Mouse (Mus musculus): ENCODE results near the gene Pias1. TPM values are rescaled to one million over a fixed set of nuclear protein-coding genes. Genes with fewer than 3 reads are reported as not detected.

Gene Pias1
- polyA plus RNA-seq, 1 experiment from 2014 or later, result 56.1 TPM

DNA sequence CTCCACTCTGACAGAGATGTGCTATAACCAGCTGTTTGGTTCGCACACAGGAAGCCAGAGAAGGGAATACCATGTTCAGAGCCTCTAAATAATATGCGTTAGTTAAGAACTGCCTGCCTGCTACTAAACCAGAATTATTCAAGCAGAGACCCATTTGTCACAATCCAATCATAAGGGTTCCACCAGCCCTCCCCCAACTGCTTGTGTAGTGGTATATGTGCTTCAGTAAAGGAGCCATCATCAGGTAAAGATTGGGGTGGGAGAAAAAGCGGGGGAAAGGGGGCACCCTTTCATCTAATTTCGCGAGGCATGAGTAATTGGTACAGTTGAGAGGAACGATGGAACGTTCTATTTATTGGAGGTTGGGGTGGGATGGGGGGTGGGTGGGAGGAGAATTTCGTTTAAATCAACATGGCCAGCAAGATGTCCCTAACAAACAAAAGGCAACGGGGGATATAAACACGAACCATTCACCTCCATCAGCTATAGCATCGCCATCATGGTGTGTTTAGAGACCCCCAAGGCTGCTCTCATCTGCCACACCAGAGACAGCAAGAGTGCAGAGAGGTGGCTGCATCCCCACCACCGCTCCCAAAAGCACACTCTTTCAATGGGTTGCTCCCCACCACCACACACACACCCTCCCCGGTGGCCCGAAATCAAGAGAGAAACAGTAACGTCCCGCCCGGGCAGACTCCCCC is 8.1 kb downstream of the Pias1 start:
- Histone ChIP-seq H3K36me3 (0 out of 2 replicates have a peak, but pooled peaks cover under 1% of the 10 kb centered on the region), H3K4me3 (peak overlapping the region; percentile 96), H3K4me1 (peaks cover 17% of the 10 kb centered on the region), H3K27me3 (no peaks in the 10 kb centered on the region), H3K9me3 (no peaks in the 10 kb centered on the region), H3K9ac (peak overlapping the region; percentile 92), H3K4me2 (replicated peaks) (peak overlapping the region; percentile 87), H3K27ac (peak overlapping the region; percentile 97; the same call in 1 of the 2 replicates)
- ATAC-seq (ENCODE audit: low FRiP score, low read depth), result no peak
- WGBS, result 3% methylated on average over 17 of the region's 17 CpGs

DNA sequence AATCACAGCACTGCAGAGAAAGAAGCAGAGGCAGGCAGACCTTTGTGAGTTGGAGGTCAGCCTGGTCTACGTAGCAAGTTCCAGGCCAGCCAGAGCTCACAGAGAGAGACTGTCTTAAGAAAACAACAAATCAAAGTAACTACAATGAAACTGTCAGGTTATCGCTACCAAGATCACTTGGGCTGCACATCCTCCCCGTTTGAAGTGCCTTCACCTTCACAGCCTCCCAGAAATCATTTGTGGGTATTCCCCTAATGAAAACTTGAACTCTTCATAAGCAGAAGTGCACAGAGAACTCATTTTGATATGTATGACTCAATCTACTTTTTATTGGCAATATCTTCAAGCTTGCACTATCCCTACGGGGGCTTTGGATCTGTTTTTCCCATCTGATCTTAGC is 10.6 kb downstream of the Pias1 start:
- Histone ChIP-seq H3K9ac (no peak overlapping the region), H3K4me3 (no peak overlapping the region), H3K27me3 (no peaks in the 10 kb centered on the region), H3K9me3 (no peaks in the 10 kb centered on the region), H3K4me1 (peaks cover 22% of the 10 kb centered on the region), H3K27ac (no peak overlapping the region), H3K36me3 (0 out of 2 replicates have a peak, but pooled peaks cover 3% of the 10 kb centered on the region), H3K4me2 (replicated peaks) (no peak overlapping the region)
- 49% methylated on average over 4 of the region's 4 CpGs for WGBS
- no peak for ATAC-seq (ENCODE audit: low FRiP score, low read depth)

DNA sequence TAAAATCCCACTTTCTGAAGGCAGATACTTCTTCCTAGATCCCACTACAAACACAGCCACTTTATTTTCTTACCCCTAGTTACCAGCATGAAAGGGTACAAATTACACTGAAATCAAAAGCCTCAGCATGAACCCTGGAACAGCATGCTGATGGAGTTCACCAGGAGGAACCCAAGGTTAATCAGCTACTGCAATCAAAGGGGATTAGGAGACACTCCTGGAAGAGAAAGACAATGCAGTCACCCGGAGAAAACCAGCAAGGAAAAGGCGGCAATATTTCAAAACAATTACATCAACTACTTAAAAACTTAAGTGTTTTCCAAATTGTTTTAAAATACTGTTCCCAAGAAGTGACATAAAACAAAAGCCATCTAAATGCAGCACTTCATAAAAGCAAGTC is 11.9 kb downstream of the Pias1 start:
- ATAC-seq (ENCODE audit: low FRiP score, low read depth), result no peak

DNA sequence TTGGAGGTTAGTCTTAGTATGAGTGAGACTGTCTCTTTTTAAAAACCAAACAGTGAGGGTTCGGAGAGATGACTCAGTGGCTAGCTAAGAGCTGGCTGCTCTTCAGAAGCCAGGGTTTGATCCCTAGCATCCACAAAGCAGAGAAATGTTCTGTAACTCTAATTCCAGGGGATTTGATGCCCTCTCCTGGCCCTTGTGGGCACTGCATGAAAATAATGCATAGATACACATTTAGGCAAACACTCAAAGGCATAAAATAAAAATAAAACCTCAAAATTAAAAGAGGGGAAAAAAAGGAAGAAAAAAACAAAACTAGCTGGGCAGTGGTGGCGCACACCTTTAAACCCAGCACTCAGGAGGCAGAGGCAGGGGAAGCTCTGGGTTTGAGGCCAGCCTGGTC is 13.3 kb downstream of the Pias1 start:
- Histone ChIP-seq H3K4me1 (peaks cover 21% of the 10 kb centered on the region), H3K9me3 (no peaks in the 10 kb centered on the region), H3K27me3 (no peaks in the 10 kb centered on the region), H3K36me3 (0 out of 2 replicates have a peak, but pooled peaks cover 3% of the 10 kb centered on the region), H3K4me2 (replicated peaks) (no peak overlapping the region), H3K27ac (no peak overlapping the region), H3K9ac (no peak overlapping the region), H3K4me3 (no peak overlapping the region)
- ATAC-seq (ENCODE audit: low FRiP score, low read depth), result no peak
- WGBS, result 95% methylated on average over 2 of the region's 2 CpGs

More for the DNA sequence above, 11.9 kb downstream of the Pias1 start:
- Histone ChIP-seq H3K4me3 (no peak overlapping the region), H3K4me2 (replicated peaks) (no peak overlapping the region), H3K27me3 (no peaks in the 10 kb centered on the region), H3K9ac (no peak overlapping the region), H3K9me3 (no peaks in the 10 kb centered on the region), H3K27ac (no peak overlapping the region), H3K36me3 (0 out of 2 replicates have a peak, but pooled peaks cover 3% of the 10 kb centered on the region), H3K4me1 (peaks cover 19% of the 10 kb centered on the region)
- 32% methylated on average over 2 of the region's 2 CpGs for WGBS

DNA sequence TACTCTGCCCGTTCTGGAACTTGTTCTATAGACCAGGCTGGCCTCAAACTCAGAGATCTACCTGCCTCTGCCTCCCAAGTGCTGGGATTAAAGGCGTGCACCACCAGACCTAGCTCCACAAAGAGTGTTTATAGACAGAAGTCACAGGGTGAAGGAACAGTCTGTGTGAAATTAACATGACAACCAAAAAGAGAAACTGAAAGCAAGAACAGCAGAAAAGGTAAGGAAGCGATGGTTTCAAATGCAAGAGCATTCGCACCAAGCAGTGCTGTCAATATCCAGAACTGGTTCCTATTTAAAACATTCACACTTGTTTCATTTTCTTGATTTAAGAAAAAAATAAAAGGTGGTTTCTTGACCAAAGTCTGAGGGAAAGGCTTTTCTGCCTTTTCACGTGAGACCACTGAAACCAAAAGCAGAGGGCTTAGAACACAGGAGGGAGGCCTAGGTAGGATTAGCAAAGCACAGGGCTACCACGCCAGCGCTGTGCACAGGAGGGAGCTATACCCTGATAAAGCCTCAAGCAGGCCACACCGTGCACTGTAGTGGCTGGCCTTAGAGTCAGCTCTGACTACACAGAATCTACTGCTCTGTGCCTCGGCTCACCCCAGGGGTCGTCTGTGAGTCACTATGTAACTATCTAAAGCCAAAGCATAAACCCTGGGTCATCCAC is 15.5 kb downstream of the Pias1 start:
- Histone ChIP-seq H3K4me2 (replicated peaks) (no peak overlapping the region), H3K36me3 (0 out of 2 replicates have a peak, but pooled peaks cover 3% of the 10 kb centered on the region), H3K4me1 (peaks cover 12% of the 10 kb centered on the region), H3K27ac (no peak overlapping the region), H3K9me3 (no peaks in the 10 kb centered on the region), H3K4me3 (no peak overlapping the region), H3K27me3 (no peaks in the 10 kb centered on the region), H3K9ac (no peak overlapping the region)
- ATAC-seq (ENCODE audit: low FRiP score, low read depth), result no peak
- 56% methylated on average over 10 of the region's 10 CpGs for WGBS

DNA sequence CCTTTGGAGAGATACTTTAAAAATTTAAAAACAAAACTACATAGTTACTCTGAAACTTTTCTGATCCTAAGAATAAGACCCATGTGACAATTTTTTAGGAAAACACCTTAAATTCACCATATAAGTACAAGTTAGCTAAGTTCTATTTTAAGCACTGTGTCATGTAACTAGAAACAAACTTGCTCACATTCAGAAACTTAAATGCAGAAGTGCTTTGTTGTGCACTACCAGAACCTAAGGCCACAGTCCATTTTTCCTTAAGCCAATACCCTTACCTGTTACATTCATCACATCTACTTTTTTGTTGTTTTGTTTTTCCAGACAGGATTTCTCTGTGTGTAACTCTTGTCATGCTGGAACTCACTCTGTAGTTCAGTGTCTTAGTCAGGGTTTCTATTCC is 17.4 kb downstream of the Pias1 start:
- Histone ChIP-seq H3K4me1 (peaks cover 9% of the 10 kb centered on the region), H3K27me3 (no peaks in the 10 kb centered on the region), H3K9ac (no peak overlapping the region), H3K4me3 (no peak overlapping the region), H3K9me3 (no peaks in the 10 kb centered on the region), H3K27ac (no peak overlapping the region), H3K4me2 (replicated peaks) (no peak overlapping the region), H3K36me3 (0 out of 2 replicates have a peak, but pooled peaks cover 3% of the 10 kb centered on the region)
- no peak for ATAC-seq (ENCODE audit: low FRiP score, low read depth)

DNA sequence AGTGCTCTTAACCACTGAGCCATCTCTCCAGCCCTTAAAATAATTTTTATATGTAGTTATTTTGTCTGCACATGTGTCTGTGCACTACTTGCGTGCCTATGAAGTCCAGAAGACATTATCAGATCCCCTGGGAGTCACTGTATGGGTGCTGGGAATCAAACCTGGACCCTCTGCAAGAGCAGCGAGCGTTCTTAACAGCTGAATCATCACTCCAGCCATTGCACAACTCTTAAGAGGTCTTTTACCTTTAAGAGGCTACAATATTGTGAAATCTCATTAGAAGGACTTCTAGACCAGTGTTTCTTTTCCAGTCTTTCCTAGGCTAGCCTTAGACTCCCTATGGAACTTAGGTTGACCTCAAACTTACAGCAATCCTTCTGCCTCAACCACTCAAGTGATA is 21.7 kb downstream of the Pias1 start:
- Histone ChIP-seq H3K4me1 (peaks cover 4% of the 10 kb centered on the region; the same call in 1 of the 2 replicates), H3K4me3 (no peak overlapping the region), H3K9ac (no peak overlapping the region), H3K9me3 (no peaks in the 10 kb centered on the region), H3K27me3 (no peaks in the 10 kb centered on the region), H3K36me3 (no peaks in the 10 kb centered on the region), H3K27ac (no peak overlapping the region), H3K4me2 (replicated peaks) (no peak overlapping the region)
- ATAC-seq (ENCODE audit: low FRiP score, low read depth), result no peak
- 100% methylated on average over 3 of the region's 3 CpGs for WGBS

DNA sequence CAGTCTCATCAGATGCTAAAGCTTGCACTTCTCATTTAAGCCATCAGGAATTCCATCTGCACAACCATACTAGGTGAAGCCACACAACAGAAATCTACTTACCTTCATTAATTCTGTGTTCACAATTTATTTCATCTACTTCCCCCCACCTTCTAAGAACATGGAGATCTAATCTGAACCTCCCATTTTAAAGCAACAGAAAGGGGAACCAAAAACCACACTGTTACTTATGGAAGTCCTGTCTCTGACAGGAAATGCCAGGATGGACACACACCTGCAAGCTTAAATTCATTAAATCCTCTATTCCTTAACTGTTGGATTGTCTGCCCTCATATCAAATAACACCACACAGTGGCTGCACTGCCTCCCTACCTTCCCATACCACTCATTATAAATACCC is 35.0 kb downstream of the Pias1 start:
- no peak for ATAC-seq (ENCODE audit: low FRiP score, low read depth)
- Histone ChIP-seq H3K27me3 (no peaks in the 10 kb centered on the region), H3K36me3 (peaks cover 12% of the 10 kb centered on the region), H3K4me3 (no peak overlapping the region), H3K27ac (no peak overlapping the region), H3K4me1 (peaks cover 18% of the 10 kb centered on the region), H3K9ac (no peak overlapping the region), H3K9me3 (no peaks in the 10 kb centered on the region), H3K4me2 (replicated peaks) (no peak overlapping the region)

DNA sequence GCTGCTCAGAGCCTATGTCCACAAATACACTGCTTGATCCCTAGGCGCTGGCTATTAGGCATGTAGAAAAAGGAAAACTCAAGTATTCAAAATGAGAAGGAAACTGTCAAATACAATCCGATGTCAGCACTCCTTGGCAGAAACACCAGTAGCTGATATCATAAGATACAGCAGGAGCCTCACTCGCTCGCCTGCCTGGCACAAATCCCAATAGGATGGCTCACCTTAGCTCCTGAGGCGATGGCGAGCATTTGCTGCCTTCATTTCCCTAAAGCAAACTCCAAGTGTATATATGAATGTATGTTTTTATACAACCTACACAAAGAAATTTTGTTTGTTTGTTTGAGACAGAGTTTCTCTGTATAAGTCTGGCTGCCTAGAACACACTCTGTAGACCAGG is 42.4 kb downstream of the Pias1 start:
- Histone ChIP-seq H3K27me3 (no peaks in the 10 kb centered on the region), H3K4me2 (replicated peaks) (no peak overlapping the region), H3K27ac (no peak overlapping the region), H3K36me3 (peaks cover 11% of the 10 kb centered on the region), H3K9me3 (no peaks in the 10 kb centered on the region), H3K9ac (no peak overlapping the region), H3K4me3 (no peak overlapping the region), H3K4me1 (peaks cover 5% of the 10 kb centered on the region; the same call in 1 of the 2 replicates)
- no peak for ATAC-seq (ENCODE audit: low FRiP score, low read depth)
- WGBS, result 96% methylated on average over 6 of the region's 6 CpGs

DNA sequence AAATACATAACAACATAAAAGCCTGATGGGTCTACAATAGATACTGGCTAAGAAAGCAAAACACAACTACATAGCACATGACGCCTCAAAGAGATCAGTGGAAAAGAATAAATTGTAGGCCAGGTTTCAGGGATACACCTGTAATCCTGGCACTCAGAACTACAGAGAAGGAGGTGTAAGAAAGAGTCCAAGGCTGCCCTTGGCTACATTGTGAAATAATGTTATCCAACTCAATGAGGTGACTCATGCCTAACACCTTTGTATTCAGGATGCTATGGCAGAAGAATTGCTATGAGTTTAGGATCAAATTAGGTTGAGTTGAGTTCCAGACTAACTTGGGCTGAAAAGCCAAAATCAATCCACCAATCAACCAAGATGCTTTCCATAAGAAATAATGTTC is 43.7 kb downstream of the Pias1 start:
- no peak overlapping the region for H3K27ac ChIP-seq
- no peak overlapping the region for H3K4me3 ChIP-seq
- no peaks in the 10 kb centered on the region for H3K9me3 ChIP-seq
- H3K36me3 ChIP-seq, result peaks cover 8% of the 10 kb centered on the region; the same call in 1 of the 2 replicates
- ATAC-seq (ENCODE audit: low FRiP score, low read depth), result no peak
- H3K9ac ChIP-seq, result no peak overlapping the region
- no peaks in the 10 kb centered on the region for H3K27me3 ChIP-seq
- H3K4me2 ChIP-seq (replicated peaks), result no peak overlapping the region
- 96% methylated on average over 1 of the region's 1 CpGs for WGBS
- peaks cover 5% of the 10 kb centered on the region; the same call in 1 of the 2 replicates for H3K4me1 ChIP-seq

DNA sequence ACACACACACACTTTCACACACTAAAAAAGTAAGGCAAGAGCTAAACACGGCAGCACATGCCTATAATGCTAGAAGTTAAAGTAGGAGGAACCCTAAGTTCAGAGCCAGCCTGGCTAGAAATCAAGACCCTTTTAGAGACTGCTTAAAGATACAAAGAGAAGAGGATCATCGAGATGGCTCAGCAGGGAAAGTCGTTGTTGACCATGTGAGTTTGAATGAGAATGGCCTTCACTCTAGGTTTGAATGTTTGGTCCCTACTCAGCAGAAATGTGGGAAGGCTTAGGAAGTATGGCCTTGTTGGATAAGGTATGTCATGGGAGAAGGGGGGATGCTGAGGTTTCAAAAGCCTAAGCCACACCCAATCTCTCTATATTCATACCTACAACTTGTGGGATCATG is 46.8 kb downstream of the Pias1 start:
- H3K9me3 ChIP-seq, result no peaks in the 10 kb centered on the region
- H3K27me3 ChIP-seq, result no peaks in the 10 kb centered on the region
- H3K36me3 ChIP-seq, result no peaks in the 10 kb centered on the region
- no peaks in the 10 kb centered on the region for H3K4me1 ChIP-seq
- no peak overlapping the region for H3K4me2 ChIP-seq (replicated peaks)
- ATAC-seq (ENCODE audit: low FRiP score, low read depth), result no peak
- no peak overlapping the region for H3K4me3 ChIP-seq
- 91% methylated on average over 3 of the region's 3 CpGs for WGBS
- no peak overlapping the region for H3K27ac ChIP-seq
- no peak overlapping the region for H3K9ac ChIP-seq

DNA sequence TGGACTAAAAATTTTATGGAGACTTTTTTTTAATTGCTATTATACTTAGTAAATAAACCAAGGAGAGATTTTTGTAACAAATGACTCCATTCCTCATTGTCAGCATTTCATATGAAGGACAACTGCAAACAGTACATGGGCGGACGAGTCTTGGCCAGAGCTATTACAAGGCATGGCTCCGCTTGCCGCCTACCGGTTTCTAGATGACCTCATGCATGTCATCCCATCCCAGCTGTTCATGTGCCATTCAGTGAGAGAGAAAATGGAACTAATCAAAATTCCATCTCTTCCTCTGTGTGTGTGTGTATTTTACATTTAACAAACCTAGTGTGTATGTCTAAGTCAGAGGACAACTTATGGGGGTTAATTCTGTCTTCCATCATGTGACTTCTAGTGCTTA is 51.9 kb downstream of the Pias1 start:
- H3K36me3 ChIP-seq, result no peaks in the 10 kb centered on the region
- no peak overlapping the region for H3K9ac ChIP-seq
- no peak overlapping the region for H3K4me2 ChIP-seq (replicated peaks)
- WGBS, result 91% methylated on average over 5 of the region's 5 CpGs
- no peak for ATAC-seq (ENCODE audit: low FRiP score, low read depth)
- no peaks in the 10 kb centered on the region for H3K9me3 ChIP-seq
- no peaks in the 10 kb centered on the region for H3K27me3 ChIP-seq
- H3K27ac ChIP-seq, result no peak overlapping the region
- H3K4me3 ChIP-seq, result no peak overlapping the region
- no peaks in the 10 kb centered on the region for H3K4me1 ChIP-seq
